Mouse (Mus musculus) CH12.LX (cell line): Measurements from ENCODE around the gene Samd1.

Experiments used
- CHD2 ChIP-seq: IDR thresholded peaks from 2 replicates; pipeline ENCODE4 v1.6.1; 2011; ENCODE audit warnings: low read length, improper control_type of control experiment
- CTCF ChIP-seq, 2 experiments: IDR thresholded peaks in 1 of 2; conservative IDR thresholded peaks in 1 of 2; 2 replicates each; pipeline ENCODE4 v1.5.1; 2011 to 2012; ENCODE audit warnings: low read depth in 2 of 2, low read length in 2 of 2, improper control_type of control experiment in 1 of 2, inconsistent platforms in 1 of 2, mild to moderate bottlenecking in 1 of 2, moderate library complexity in 1 of 2
- POLR2A ChIP-seq: IDR thresholded peaks from 2 replicates; pipeline ENCODE4 v1.6.1; 2011; ENCODE audit warnings: low read depth, mild to moderate bottlenecking, improper control_type of control experiment, low read length
- ZKSCAN1 ChIP-seq: IDR thresholded peaks from 2 replicates; pipeline ENCODE4 v1.6.1; 2012; ENCODE audit warnings: low read depth, inconsistent platforms, low read length, improper control_type of control experiment, borderline replicate concordance

DNA sequence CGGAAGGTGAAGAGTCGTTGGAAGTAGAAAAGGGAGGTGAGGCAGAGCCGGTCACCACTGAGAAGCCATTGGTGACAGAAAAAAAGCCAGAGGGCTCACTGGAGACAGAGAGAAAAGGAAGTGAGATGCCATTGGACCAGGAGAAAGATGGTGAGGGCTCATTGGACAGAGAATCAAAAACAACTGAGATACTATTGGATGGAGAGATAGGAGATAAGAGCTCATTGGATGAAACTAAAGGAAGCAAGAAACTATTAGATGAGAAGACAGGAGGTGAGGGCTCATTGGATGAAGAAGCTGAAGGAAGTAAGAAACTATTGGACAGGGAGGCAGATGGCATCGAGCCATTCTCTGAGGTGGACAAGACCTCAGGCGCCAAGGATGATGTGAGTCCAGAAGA is 31.8 kb downstream of the Samd1 start:
- TF ChIP-seq POLR2A: no peak
- TF ChIP-seq CHD2: no peak
- TF ChIP-seq CTCF (conservative IDR thresholded peaks at IDR 0.05 in 1 of 2, IDR thresholded peaks at IDR 0.05 in 1 of 2; ENCODE audit: low read depth in 2 of 2, low read length in 2 of 2): no peak
- TF ChIP-seq ZKSCAN1: no peak
